Mouse (Mus musculus) MEL-GATA-1-ER (cell line): ENCODE data around the gene Etv6.
A peak's percentile ranks its signal among the peaks of the same experiment; 100 is the strongest.

Experiments
- DNase-seq: peaks from one replicate; pipeline ENCODE4 v3.0.0-alpha.2; 2012; ENCODE audit warnings: low read depth; ENCODE audit errors: extremely low read depth

Gene Etv6

DNA sequence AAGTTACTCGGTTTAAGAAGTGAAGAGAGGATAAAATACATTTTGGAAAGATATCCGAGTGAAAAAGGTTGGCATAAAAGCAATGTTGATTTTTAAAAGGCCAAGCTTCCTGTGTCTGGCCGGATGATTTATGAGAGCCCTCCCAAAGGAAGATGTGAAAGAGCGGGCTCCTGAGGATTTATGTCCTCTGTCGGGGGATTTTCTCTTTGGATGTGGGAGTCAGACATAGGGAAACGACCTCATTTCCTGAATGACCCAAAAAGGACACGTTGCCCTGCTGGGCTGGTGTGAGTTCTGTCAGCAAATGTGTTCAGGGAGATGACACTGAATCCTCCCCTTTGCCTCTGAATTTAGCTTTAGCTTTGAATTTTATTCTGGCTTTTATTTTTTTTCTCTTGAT is 8.0 kb downstream of the Etv6 start:
- no peak for DNase-seq

DNA sequence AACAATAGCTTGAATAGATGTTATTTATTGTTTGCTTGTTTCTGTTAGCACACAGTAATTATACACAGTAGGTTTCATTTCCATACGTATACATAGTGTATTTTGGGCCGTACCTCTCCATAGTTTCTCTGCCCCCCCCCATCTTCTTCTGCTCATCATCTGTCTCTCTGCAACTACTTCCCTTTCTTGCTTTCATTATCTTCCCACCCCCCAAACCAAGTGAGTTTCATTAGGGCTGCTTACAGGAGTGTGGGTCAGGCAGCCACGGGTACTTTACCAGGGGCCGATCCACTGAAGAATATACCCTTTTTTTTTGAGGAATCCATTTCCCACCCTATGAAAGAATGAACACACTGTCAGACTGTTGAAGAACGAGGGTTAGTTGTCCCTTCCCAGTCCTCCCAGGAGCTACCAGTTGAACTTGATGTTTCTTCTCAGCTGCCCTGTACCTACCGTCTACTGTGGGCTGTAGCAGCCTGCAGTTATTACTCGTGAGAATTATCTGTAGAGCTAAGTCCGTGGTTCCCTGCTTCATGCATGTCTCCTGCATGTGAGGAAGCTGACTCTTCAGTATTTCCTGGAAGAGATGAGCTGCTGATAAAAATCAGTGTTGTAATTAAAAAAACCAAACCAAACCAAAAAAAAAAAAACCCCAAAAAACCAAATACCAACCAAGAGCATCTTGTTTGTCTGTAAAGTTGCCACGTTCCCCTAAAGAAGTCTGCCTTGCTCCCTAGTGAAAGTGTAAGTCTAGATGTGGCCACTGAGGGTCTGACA is 9.8 kb downstream of the Etv6 start:
- DNase-seq: no peak

DNA sequence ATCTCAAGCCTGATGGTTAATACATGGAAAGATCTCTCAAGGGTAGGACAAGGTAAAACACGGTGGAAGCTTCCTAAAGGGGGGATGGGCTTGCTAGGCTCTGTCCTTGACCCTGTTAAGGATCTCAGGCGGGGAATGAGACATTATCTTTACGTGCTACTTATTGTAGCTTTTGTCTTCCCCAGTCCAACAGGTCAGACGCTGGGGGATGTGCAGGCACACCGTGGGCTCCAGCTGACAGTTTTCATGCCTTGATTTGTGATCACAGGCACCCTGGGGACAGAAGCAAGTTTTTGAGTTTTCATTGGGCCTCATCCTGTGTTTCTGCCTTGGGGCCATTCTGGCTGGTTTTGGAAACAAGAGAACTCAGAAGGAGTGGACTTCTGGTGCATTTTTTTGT is 10.6 kb downstream of the Etv6 start:
- DNase-seq: no peak

DNA sequence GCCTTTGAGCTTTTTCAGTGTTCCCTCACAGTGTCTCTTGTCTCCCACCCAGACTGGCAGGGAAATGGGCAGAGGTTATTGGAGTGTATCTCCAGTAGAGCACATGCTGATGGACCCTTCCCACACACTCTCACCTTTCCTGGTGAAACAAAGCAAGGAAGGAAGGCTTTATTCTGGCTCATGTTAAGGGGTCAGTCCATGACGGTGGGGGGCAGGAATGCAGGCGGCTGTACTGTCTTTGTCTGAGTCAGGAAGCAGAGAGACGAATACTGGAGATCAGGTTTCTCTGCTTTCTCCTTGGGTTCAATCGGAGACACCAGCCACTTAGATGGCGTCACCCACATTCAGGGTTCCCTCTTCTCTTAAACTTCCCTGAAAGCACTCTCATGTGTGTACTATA is 11.7 kb downstream of the Etv6 start:
- no peak for DNase-seq

DNA sequence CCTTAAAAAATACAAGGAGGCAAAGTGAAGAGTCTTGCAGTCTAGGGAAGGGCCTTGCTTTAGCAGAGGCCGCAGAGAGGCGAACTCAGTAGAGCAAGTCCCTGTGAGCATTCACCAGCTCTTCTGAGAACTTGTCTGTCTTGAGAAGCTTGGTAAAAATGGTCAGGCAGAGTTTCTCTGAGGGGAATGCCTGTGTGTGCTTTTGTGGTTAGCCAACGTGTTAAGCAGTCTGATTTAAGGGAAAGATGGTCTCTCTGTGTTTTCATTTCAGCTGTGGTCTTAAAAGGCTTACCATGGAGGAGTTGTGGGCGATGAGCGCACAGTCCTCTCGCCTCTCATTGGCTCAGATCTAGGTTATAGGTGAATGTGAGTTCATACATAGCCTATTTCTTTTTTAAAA is 12.5 kb downstream of the Etv6 start:
- DNase-seq: no peak

DNA sequence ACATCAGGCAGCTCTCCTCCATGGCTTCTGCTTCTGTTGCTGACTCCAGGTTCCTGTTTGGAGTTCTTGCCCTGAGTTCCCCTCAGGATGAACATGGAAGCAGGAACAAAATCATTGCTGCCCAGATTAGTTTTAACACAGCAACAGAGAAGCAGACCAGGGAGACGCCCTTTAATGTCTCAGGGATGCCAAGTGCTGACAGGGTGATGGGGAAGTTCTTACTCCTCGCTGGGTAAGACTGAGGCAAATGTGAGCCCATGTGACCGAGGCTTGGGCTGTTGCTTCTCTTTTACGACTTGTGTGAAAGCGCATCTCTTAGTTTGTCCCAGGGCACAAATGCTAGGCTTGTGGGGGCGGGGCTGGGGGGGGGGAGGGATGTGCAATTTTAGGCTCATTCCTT is 13.5 kb downstream of the Etv6 start:
- DNase-seq: peak; percentile 42

DNA sequence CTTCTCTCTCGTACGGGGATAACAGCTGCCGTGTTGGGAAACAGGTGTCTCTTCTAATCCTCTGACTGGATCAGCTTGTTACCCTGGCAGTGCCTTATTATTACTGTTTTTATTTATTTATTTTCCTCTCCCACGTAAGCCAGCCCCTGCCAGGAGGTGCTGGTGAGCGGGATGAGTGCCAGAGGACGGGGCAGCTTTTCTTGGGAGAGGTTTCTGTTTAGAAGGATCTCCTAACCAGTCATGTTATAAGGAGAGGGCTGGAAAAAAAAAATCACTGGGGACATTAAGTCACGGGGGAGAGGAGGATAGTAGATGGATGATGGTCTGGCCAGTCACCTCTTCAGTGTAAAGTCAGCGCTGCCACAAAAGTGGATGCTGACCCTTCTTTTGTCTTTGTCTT is 15.0 kb downstream of the Etv6 start:
- DNase-seq: no peak

DNA sequence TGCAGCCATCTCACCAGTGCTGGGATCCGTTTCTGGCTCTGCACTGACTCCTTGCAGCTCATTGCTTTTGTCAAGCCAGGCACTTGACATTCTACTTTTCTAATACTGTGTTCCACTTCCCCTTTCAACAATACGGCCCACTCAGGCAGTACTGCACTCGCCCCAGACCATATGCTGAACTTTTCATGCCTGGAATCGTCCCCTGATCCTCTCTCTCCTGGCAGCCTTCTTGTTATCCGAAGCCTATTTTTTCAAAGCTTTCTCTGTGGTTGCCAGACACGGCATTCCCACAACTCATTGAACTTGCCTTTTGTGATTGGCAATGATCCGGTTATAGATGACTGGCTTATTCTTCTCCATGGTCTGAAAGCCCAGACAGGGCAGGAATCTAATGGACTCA is 16.4 kb downstream of the Etv6 start:
- no peak for DNase-seq

DNA sequence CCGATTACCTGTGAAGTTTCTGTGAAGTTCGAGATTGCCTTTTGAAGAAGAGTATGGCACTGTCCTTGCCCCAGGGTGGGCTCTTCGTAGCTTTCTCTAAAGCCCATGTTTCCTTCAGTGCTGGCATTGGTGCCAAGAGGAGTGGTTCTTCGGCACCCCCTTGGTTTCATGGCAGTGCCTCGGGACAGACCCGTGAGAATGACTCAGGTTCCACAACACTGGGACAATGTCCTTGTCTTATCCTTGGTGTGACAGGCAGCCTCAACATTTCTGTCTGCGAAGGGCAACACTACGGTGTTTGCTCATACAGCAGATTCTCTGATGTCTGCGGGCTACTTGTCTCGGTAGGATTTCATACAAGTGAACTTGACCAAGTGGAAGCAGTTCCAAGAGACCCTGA is 17.6 kb downstream of the Etv6 start:
- DNase-seq: no peak

DNA sequence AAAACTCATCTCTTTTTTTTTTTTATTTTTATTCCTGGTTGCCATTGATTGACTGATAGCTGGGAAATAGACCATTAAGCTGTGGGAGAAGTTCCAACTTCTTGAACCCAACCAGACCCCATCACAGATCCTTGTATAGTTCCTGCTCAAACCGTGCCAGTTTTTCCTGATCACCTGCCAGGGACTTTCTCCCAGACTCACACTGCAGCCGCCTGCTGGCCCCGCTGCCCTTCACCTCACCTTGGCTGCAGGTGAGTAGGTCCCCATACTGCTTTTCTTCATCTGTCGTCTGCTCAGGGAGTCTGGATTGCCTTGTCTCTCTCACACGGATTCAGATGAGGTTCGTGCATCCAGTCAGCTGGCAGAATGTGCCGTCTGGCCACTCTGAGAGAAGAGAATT is 18.1 kb downstream of the Etv6 start:
- no peak for DNase-seq

DNA sequence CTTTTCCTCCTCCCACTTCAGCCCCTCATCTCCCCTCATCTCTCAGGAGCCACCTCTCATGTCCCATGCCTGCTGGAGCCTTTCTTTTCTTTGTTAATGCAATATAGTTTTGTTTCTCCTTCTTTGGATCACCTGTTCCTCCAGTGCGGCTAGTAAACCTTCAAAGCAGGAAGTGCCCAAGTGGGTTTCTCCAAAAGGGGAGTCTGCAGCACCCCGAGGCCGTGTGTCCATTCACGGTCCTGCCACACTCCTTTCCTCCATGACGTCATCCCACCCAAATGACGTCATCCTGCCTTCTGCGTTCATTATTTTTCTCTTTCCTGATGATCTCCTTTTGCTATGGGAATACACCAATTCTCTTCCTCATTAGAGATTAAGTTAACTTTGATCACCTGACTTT is 20.1 kb downstream of the Etv6 start:
- no peak for DNase-seq

DNA sequence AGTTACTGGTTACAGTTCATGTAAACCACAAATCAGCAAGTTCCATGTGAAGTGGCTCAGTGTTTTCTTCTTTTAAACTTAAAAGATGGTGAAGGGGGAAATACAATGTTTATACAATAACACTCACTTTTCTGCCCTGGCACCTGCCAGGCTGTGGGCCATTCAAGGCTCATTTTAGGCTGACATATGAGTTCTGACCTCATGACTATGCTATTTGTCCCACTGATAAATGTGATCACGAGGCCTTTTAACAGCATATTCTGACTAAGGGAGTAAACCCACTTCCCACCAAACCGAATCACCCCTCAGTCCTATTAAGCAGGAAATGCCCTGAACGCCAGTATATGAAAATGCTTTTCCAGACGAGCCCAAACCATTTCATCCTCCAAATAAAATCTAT is 23.0 kb downstream of the Etv6 start:
- DNase-seq: no peak

DNA sequence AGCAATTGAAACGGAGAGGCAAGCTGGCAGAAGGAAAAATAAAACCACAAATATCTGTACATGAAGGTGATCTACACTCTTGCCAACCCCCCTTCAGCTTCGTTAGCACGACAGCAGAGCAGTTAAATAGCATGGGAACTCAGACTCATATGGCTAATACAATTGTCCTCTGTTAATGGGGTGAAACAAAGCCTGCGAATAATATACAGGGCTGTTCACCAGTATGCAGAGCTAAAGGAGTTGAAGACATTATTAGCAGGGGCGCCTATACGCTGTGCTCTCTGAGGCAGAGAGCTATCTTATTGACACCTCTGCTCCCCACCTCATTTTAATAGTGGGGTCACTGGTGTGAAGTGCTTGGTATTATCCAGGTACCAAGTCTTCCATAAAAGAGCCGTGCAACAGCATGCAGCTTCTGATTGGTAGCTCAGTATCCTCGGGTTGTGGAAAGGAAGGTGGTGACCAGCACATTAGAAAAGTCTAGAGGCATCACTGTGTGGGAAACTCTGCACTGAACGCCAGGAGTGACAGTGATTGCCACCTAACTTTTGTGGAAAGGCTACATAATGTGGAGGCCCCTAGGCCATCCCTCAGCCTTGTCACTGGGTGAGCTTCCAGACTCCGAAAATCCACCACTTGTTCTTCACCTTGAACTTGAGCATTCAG is 23.5 kb downstream of the Etv6 start:
- no peak for DNase-seq

DNA sequence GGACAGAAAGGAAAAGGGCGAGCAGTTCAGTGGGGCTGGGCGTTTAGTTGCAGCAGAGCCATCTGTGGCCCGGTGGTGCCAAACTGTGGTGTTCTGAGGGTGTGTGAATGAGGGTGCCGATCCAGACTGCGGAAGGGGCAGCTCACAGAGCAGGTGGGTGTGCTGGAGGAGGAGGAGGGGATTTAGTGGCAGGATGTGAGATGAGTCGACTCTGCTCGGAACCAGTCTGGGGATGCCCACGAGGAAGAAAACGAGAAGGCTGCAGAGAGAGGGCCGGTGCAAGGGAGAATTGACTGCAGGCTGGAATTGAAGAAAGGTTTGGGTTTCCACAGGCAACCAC is 24.0 kb downstream of the Etv6 start:
- DNase-seq: no peak

DNA sequence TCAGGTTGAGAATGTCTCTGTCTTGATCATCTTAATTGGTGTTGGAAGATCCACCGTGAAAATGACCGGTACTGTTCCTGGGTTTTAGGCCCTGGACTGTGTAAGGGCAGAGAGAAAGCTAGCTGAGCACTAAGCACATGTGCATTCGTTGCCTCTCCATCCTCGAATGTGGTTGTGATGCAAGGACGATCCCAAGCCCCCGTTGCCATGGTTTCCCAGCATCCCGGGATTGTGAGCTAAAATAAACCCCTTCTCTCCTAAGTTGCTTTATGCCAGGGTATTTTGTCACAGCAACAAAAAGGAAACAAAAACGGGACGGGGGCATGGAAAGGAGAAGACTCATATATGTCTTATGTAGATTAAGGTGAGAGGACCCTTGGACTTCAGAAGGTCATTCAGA is 24.5 kb downstream of the Etv6 start:
- no peak for DNase-seq

DNA sequence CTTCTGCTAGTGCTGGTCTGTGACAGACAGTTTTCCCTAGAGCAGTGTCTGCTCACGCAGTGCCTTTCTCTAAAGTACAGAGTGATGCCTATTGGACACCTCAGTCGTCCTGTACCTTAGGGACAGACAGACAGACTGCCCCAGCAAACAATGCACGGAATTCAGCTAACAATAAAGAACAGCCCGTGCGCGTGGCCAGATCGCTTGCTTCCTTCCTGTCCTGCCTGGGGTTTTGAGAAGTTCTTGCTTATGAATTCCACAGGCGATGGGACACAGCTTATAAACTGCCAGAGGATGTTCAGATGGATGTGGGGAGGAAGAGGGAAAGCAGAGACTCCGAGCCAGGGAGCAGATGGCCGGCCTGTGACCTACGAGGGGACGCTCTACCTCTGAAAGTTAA is 25.3 kb downstream of the Etv6 start:
- no peak for DNase-seq

DNA sequence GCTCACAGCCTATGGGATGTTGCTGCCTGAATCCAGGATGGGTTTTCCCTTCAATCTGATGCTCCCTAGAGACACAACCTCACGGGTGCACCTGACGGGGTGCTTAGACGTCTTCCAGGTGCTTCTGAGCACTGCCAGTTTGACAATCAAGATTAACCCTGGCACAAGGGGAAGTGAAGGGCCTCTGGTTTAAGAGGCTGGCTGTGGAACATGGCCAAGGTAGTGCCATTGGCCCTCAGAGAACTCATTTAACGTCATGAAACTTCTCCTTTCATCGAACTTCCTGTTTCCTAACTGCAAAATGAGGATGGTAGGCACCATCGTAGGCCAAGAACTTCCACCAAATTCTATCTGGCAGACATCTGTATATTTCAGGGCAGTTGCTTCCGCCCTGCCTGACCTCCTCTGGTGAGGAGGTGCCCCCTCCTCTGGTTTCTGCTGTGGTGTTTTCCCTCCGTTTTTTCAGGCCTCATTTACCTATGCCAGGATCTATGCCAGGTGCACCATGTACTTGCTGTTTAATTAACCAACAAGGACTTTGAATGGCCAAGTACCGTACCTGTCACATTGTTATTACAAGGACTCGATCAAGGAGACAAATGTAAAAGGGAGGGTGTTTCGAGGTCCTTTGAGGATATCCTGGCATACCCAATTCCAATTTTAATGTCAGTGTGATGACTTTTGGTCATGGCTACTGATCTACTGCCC is 29.7 kb downstream of the Etv6 start:
- peak; percentile 85 for DNase-seq

DNA sequence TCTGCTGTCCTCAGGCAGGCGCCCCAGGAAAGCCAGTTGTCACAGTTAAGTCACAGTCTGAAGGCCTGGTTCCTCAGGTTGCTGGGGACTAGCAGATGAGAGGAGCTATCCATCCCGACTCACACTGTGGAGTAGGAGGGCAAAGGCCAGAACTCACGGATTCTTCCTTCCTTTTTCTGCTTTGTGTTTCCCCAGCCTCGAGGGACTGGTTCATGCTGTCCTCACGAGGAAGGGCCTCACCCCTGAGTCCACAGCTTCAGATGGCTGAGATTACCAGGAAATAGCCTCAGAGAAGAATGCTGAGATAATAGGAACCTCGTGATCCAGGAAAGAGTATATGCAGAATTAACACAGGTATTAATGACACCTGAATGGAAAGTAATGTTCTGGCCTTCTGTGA is 30.6 kb downstream of the Etv6 start:
- no peak for DNase-seq

DNA sequence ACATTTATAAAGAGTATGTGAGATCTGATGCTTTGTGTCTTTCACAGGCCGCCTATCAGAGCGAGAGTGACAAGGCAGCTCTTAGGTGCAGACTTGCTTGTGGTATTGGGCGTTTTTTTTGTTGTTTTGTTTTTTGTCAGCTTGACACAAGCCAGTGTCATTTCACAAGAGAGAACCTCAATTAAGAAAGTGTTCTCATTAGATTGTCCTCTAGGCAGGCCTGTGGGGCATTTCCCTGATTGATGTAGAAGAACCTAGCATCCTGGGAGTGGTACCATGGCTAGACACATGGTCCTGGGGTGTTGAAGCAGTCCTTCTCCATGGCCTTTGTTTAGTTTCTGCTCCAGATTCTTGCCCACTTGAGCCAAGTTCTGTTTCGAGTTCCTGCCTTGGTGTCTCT is 31.5 kb downstream of the Etv6 start:
- DNase-seq: no peak

DNA sequence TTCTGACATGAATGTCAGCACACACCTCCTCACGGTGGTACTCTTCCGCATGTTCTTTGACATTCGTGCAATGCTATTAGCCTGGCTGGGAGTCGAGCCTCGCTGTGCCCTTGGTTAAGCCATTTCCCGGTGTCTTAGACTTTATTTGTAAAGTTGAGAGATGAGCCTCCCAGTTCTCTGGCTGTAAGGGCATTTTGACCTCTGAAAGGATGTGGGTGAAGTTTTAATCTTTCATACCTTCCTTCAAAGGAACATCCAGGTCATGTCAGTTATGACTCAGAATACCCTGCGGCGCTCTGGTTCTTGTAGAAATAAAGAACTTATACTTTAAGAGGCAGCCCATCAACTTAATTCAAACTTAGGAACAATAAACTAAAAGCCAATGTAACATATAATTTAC is 32.0 kb downstream of the Etv6 start:
- DNase-seq: no peak

DNA sequence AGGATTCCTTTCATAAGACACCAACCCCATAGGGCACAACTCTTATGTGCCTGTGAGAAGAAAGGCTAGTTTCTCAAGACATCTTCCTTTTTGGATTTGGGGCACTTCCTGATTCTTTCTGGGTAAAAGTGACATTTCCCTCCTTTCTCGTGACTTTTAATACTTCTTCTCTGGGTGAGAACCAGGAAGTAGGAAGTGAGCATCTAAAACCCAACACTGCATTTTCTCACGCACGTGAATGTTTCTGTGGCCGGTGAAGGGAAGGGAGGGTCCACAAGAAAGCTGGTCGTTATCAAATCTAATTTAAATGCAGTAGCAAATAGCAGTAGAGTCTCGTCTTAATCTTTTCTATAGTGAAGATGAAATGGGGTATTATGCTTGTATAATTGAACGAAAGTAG is 36.9 kb downstream of the Etv6 start:
- DNase-seq: no peak

DNA sequence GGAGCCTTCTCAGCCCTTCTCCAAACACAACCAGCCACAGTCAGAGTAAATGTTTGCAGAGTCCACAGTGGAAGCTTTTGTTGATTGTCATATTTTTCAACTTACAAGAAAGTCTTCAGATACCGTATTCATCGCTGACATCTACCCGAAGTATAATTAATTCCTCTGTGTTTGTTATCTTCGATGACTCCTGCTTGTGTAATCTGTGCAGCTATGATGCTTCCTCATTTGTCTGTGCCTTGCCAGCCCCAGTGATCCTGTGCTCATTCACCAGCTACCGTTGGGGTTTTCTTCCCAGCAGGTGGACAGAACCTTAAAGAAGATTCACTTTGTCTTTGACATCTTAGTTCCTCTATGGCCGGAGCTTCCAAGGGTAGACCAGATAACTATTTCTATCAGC is 37.4 kb downstream of the Etv6 start:
- DNase-seq: peak; percentile 39

DNA sequence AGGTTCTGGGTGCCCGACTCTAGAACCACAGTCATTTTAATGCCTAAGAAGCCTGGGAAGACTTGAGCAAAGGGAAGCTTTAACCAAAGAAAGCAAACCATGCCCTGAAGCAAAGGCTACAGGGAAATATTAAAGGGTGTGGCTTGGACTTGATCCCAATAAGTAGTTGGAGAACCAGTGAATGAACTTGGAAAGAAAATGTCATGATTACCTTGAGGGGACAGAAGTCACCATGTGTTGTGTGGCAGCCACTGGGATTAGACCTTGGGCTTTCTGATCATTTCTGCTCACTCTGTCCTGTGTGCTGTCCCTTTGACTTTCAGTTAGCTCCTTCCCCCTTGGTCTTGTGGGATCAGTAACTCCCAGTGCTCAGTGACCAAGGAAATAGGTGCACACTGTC is 38.9 kb downstream of the Etv6 start:
- DNase-seq: no peak
